Mouse (Mus musculus): ENCODE measurements around the gene Copz1. TPM values are rescaled to one million over a fixed set of nuclear protein-coding genes. Genes with fewer than 3 reads are reported as not detected.

Copz1 gene
- polyA plus RNA-seq, 1 experiment from 2014 or later, result 286 TPM

- ATAC-seq (ENCODE audit: low FRiP score), result peak; percentile 81
- peak; percentile 93 for DNase-seq (ENCODE audit: low spot score, missing footprints)
- Histone ChIP-seq H3K9me3 (ENCODE audit: control insufficient read depth, low read length) (no peaks in the 10 kb centered on the region), H3K9ac (ENCODE audit: low read length) (peak overlapping the region; percentile 40; the same call in 1 of the 2 replicates), H3K4me3 (ENCODE audit: low read depth, low read length) (no peak overlapping the region), H3K4me1 (ENCODE audit: control insufficient read depth, insufficient read depth, low read length) (peaks cover 39% of the 10 kb centered on the region), H3K27me3 (ENCODE audit: control insufficient read depth, insufficient read depth, low read length) (peaks cover 3% of the 10 kb centered on the region; the same call in 1 of the 2 replicates), H3K27ac (ENCODE audit: low read depth, low read length) (peak overlapping the region; percentile 65; the same call in 1 of the 2 replicates), H3K36me3 (ENCODE audit: control insufficient read depth, insufficient read depth, low read length) (no peaks in the 10 kb centered on the region), H3K4me2 (peak overlapping the region; percentile 19; the same call in 1 of the 2 replicates)
- WGBS, result 0% methylated on average over 2 of the region's 2 CpGs
These were observed 61.7 kb downstream of the Copz1 start for GRCm38 (mm10) chr15:103334194-103334593.

DNA sequence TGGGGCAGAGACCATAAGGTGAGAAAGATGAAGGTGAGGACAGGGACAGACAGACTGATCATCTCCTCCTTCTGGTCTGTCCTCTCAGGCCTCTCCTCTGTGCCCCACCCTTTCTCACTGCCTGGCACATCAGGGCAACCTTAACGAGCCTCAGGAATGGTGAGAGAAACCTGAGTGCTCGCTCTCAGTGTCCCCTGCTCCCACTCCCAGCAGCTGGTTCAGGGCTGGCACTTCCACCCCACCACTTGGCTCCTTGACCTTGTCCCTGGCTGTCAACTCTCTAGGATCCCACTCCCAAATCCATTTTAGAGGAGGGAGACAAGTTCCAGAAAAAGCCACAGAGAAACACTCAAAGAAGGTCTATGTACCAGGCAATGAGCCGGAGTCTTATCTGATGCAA lies 62.5 kb downstream of the Copz1 start:
- WGBS, result 62% methylated on average over 3 of the region's 3 CpGs
- no peaks in the 10 kb centered on the region for H3K36me3 ChIP-seq (ENCODE audit: control insufficient read depth, insufficient read depth, low read length)
- peaks cover 42% of the 10 kb centered on the region for H3K4me1 ChIP-seq (ENCODE audit: control insufficient read depth, insufficient read depth, low read length)
- no peak overlapping the region for H3K4me2 ChIP-seq
- no peak overlapping the region for H3K9ac ChIP-seq (ENCODE audit: low read length)
- H3K4me3 ChIP-seq (ENCODE audit: low read depth, low read length), result no peak overlapping the region
- no peaks in the 10 kb centered on the region for H3K9me3 ChIP-seq (ENCODE audit: control insufficient read depth, low read length)
- ATAC-seq (ENCODE audit: low FRiP score) (no peak), DNase-seq (ENCODE audit: low spot score, missing footprints) (peak; percentile 84)
- peaks cover 4% of the 10 kb centered on the region; the same call in 1 of the 2 replicates for H3K27me3 ChIP-seq (ENCODE audit: control insufficient read depth, insufficient read depth, low read length)
- no peak overlapping the region for H3K27ac ChIP-seq (ENCODE audit: low read depth, low read length)

GRCm38 (mm10) chr15:103335488-103336235 lies 63.1 kb downstream of the Copz1 start:
- Histone ChIP-seq H3K27me3 (ENCODE audit: control insufficient read depth, insufficient read depth, low read length) (peaks cover 6% of the 10 kb centered on the region; the same call in 1 of the 2 replicates), H3K4me1 (ENCODE audit: control insufficient read depth, insufficient read depth, low read length) (peaks cover 43% of the 10 kb centered on the region), H3K27ac (ENCODE audit: low read depth, low read length) (0 out of 2 replicates have a peak overlapping the region, but pooled peaks have one; percentile 9), H3K36me3 (ENCODE audit: control insufficient read depth, insufficient read depth, low read length) (no peaks in the 10 kb centered on the region), H3K9ac (ENCODE audit: low read length) (no peak overlapping the region), H3K4me2 (no peak overlapping the region), H3K9me3 (ENCODE audit: control insufficient read depth, low read length) (no peaks in the 10 kb centered on the region), H3K4me3 (ENCODE audit: low read depth, low read length) (no peak overlapping the region)
- ATAC-seq (ENCODE audit: low FRiP score), result no peak
- no peak for DNase-seq (ENCODE audit: low spot score, missing footprints)
- 29% methylated on average over 7 of the region's 7 CpGs for WGBS

GRCm38 (mm10) chr15:103336996-103337667 lies 64.6 kb downstream of the Copz1 start:
- ATAC-seq (ENCODE audit: low FRiP score), result no peak
- DNase-seq (ENCODE audit: low spot score, missing footprints), result no peak
- Histone ChIP-seq H3K4me1 (ENCODE audit: control insufficient read depth, insufficient read depth, low read length) (peaks cover 42% of the 10 kb centered on the region), H3K9me3 (ENCODE audit: control insufficient read depth, low read length) (no peaks in the 10 kb centered on the region), H3K36me3 (ENCODE audit: control insufficient read depth, insufficient read depth, low read length) (no peaks in the 10 kb centered on the region), H3K9ac (ENCODE audit: low read length) (no peak overlapping the region), H3K27ac (ENCODE audit: low read depth, low read length) (no peak overlapping the region), H3K4me2 (no peak overlapping the region), H3K4me3 (ENCODE audit: low read depth, low read length) (no peak overlapping the region), H3K27me3 (ENCODE audit: control insufficient read depth, insufficient read depth, low read length) (peaks cover 17% of the 10 kb centered on the region; the same call in 1 of the 2 replicates)
- 26% methylated on average over 11 of the region's 11 CpGs for WGBS

DNA sequence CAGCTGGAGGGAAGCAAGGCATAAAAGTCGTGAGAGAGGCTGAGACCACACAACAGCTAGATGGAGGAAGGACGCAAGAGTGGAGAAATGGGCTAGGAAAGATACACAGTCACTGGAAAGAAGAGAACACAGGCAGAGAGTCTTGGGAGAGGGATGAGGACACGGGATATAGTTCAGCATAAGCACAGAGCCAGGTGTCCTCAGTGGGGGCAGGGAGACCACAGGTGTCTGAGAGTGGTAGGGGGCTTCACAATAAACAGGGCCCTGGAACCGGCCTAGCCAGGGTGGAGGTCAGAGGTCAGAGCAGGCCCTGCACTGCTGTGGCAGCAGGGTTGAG lies 66.3 kb downstream of the Copz1 start:
- peaks cover 25% of the 10 kb centered on the region for H3K4me1 ChIP-seq (ENCODE audit: control insufficient read depth, insufficient read depth, low read length)
- H3K9me3 ChIP-seq (ENCODE audit: control insufficient read depth, low read length), result no peaks in the 10 kb centered on the region
- H3K4me2 ChIP-seq, result peak overlapping the region; percentile 74
- peaks cover 17% of the 10 kb centered on the region; the same call in 1 of the 2 replicates for H3K27me3 ChIP-seq (ENCODE audit: control insufficient read depth, insufficient read depth, low read length)
- no peak overlapping the region for H3K27ac ChIP-seq (ENCODE audit: low read depth, low read length)
- no peaks in the 10 kb centered on the region for H3K36me3 ChIP-seq (ENCODE audit: control insufficient read depth, insufficient read depth, low read length)
- 42% methylated on average over 4 of the region's 4 CpGs for WGBS
- DNase-seq (ENCODE audit: low spot score, missing footprints) (peak; percentile 85), ATAC-seq (ENCODE audit: low FRiP score) (no peak)
- peak overlapping the region; percentile 53; the same call in 1 of the 2 replicates for H3K4me3 ChIP-seq (ENCODE audit: low read depth, low read length)
- peak overlapping the region; percentile 59 for H3K9ac ChIP-seq (ENCODE audit: low read length)

GRCm38 (mm10) chr15:103339166-103339960 lies 66.8 kb downstream of the Copz1 start:
- Histone ChIP-seq H3K9ac (ENCODE audit: low read length) (peak overlapping the region; percentile 59), H3K27ac (ENCODE audit: low read depth, low read length) (no peak overlapping the region), H3K27me3 (ENCODE audit: control insufficient read depth, insufficient read depth, low read length) (peaks cover 17% of the 10 kb centered on the region; the same call in 1 of the 2 replicates), H3K4me3 (ENCODE audit: low read depth, low read length) (peak overlapping the region; percentile 53), H3K36me3 (ENCODE audit: control insufficient read depth, insufficient read depth, low read length) (no peaks in the 10 kb centered on the region), H3K4me2 (peak overlapping the region; percentile 74), H3K9me3 (ENCODE audit: control insufficient read depth, low read length) (no peaks in the 10 kb centered on the region), H3K4me1 (ENCODE audit: control insufficient read depth, insufficient read depth, low read length) (peaks cover 19% of the 10 kb centered on the region)
- peak; percentile 59 for ATAC-seq (ENCODE audit: low FRiP score)
- WGBS, result 2% methylated on average over 29 of the region's 31 CpGs
- DNase-seq (ENCODE audit: low spot score, missing footprints), result peak; percentile 93

DNA sequence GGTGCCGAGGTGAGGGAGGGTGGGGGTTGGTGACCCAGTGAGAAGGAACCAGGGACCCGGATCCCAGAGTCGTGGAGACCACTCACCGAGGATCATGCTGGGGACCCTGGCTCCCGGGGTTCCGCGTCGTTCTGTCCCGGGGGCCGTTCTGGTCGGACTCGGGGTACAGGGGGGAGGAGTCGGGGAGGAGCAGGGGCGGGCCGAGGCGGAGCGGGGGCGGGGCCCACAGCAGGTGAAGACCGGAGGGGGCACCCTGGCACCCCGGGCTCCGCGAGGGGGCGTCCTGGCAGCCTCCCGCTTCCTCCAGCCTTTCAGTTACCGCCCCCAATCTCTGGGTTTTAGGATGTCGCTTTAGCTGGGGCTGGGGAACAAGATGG lies 67.4 kb downstream of the Copz1 start, which contains the start of gene Zfp385a:
Zfp385a (minus strand) TSS at position 133 of the 377 bp plus-strand sequence.
- peak; percentile 60 for ATAC-seq (ENCODE audit: low FRiP score)
- Histone ChIP-seq H3K4me1 (ENCODE audit: control insufficient read depth, insufficient read depth, low read length) (peaks cover 14% of the 10 kb centered on the region), H3K27ac (ENCODE audit: low read depth, low read length) (no peak within 1 kb of the TSS), H3K27me3 (ENCODE audit: control insufficient read depth, insufficient read depth, low read length) (peaks cover 17% of the 10 kb centered on the region; the same call in 1 of the 2 replicates), H3K9me3 (ENCODE audit: control insufficient read depth, low read length) (no peaks in the 10 kb centered on the region), H3K36me3 (ENCODE audit: control insufficient read depth, insufficient read depth, low read length) (no peaks in the 10 kb centered on the region; the same call in 1 of the 2 replicates), H3K9ac (ENCODE audit: low read length) (peak within 1 kb of the TSS; percentile 59), H3K4me2 (peak within 1 kb of the TSS; percentile 74), H3K4me3 (ENCODE audit: low read depth, low read length) (peak within 1 kb of the TSS; percentile 53)
- DNase-seq (ENCODE audit: low spot score, missing footprints), result no peak
- WGBS, result under 1% methylated on average over 24 of the region's 26 CpGs

DNA sequence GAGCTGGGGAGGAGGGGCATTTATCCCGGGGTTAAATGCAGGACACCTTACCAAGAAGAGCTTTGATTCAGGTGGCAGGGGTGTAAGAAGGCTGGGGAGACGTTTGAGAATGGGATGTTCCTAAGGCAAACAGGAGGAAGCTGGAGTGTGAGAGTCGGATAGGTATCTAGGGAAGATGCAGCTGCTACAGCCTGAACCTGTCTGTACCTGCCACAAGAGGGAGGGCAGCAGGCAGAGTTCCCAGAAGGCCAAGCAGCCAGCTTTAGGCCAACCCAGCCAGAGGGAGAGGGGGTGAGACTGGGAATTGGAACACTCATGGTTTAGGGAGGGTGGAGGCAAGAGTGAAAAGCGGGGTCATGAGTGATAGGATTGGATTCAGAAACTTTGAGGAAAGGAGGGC lies 68.3 kb downstream of the Copz1 start:
- H3K36me3 ChIP-seq (ENCODE audit: control insufficient read depth, insufficient read depth, low read length), result no peaks in the 10 kb centered on the region; the same call in 1 of the 2 replicates
- H3K4me1 ChIP-seq (ENCODE audit: control insufficient read depth, insufficient read depth, low read length), result peaks cover 9% of the 10 kb centered on the region
- H3K27ac ChIP-seq (ENCODE audit: low read depth, low read length), result no peak overlapping the region
- ATAC-seq (ENCODE audit: low FRiP score) (no peak), DNase-seq (ENCODE audit: low spot score, missing footprints) (no peak)
- WGBS, result 22% methylated on average over 4 of the region's 4 CpGs
- H3K4me3 ChIP-seq (ENCODE audit: low read depth, low read length), result peak overlapping the region; percentile 53; the same call in 1 of the 2 replicates
- H3K4me2 ChIP-seq, result peak overlapping the region; percentile 74; the same call in 1 of the 2 replicates
- H3K9ac ChIP-seq (ENCODE audit: low read length), result peak overlapping the region; percentile 59
- no peaks in the 10 kb centered on the region for H3K9me3 ChIP-seq (ENCODE audit: control insufficient read depth, low read length)
- peaks cover 17% of the 10 kb centered on the region; the same call in 1 of the 2 replicates for H3K27me3 ChIP-seq (ENCODE audit: control insufficient read depth, insufficient read depth, low read length)
